Comparison of ENCODE assay signal across 8 mouse cellular contexts in the genomic region with DNA sequence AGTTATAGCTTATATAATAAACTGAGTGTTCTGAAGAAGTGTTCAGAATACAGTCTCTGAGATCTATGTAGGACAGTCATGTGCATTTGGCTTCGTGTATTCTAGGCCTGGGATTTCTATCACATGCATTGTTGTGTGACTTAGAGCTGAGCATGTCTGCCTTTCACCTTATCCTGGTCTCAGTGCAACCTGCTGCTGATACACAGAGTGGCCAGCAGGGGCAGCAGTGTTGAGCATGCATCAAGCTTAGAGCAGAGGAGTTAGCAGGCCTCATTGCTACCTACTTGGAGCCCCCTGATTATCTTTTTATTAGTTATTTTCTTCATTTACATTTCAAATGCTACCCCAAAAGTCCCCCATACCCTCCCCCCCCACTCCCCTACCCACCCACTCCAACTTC.
DNase-seq lines count a peak whose midpoint lies in the region; ATAC-seq lines count a peak whose summit lies in the region.

No protein-coding gene starts in this region.

- peak; percentile 35 for DNase-seq in CD4-positive, CD25-positive, alpha-beta regulatory T cell, adult 2 months (ENCODE audit: low read depth, low spot score)
- DNase-seq in left cerebral cortex, postnatal 4 days: peak; percentile 11
- no peak for DNase-seq in left cerebral cortex, adult 11 months (ENCODE audit: low spot score)
- peak; percentile 4 for DNase-seq in c-Kit-positive CD71-positive TER-119-negative erythroid progenitor cells, embryonic 14.5 days (ENCODE audit: low read depth)
- peak; percentile 40 for DNase-seq in retina, postnatal 1 day
- DNase-seq in gastrocnemius, postnatal 4 days (ENCODE audit: low spot score in 2 of 2): no peak
- DNase-seq in heart, adult 8-10 months (ENCODE audit: low spot score): no peak

- ATAC-seq in CD4-positive, CD25-positive, alpha-beta regulatory T cell, adult 4 months: no peak

- intact Hi-C loops in left cerebral cortex, postnatal 4 days (cut with DNase I): no loop called here

Comparison
In these comparisons a context has a peak if more than half of its experiments do, and no peak if none do; other contexts are left out.
1. DNase-seq: peak in CD4-positive, CD25-positive, alpha-beta regulatory T cell, adult 2 months (single experiment), left cerebral cortex, postnatal 4 days (single experiment), c-Kit-positive CD71-positive TER-119-negative erythroid progenitor cells, embryonic 14.5 days (single experiment) and retina, postnatal 1 day (single experiment); none in left cerebral cortex, adult 11 months (single experiment), gastrocnemius, postnatal 4 days (0 of 2) and heart, adult 8-10 months (single experiment).